Mouse (Mus musculus) heart, embryonic 12.5 days (tissue): ENCODE measurements around the gene Kcnk10. TPM values are rescaled to one million over a fixed set of nuclear protein-coding genes. Genes with fewer than 3 reads are reported as not detected.
"Not testable (repeated sequence)": the region's sequence is repeated elsewhere in the genome, so short reads cannot be mapped to it uniquely, and the experiment has no call there.

ENCODE experiments used
- ATAC-seq: fragments of 200-750 bp; cut with Nextera tagmentation; 2 replicates; pipeline ENCODE4 v1.8.0; 2017; ENCODE audit warnings: moderate TSS enrichment, moderate library complexity; ENCODE audit not compliant: insufficient number of reproducible peaks, low FRiP score
- H3K27ac ChIP-seq: fragments of 300-500 bp; sonication (generic); 2 replicates; pipeline ENCODE4 v1.5.1; 2016; ENCODE audit warnings: mild to moderate bottlenecking, moderate library complexity; ENCODE audit not compliant: poor library complexity, severe bottlenecking
- H3K27me3 ChIP-seq: fragments of 300-500 bp; sonication (generic); replicated peaks from 2 replicates; pipeline ENCODE4 v1.6.1; 2016; ENCODE audit warnings: mild to moderate bottlenecking, moderate library complexity
- H3K36me3 ChIP-seq: fragments of 300-500 bp; sonication (generic); 2 replicates; pipeline ENCODE4 v1.6.1; 2016; ENCODE audit warnings: mild to moderate bottlenecking, moderate library complexity
- H3K4me1 ChIP-seq: fragments of 300-500 bp; sonication (generic); replicated peaks from 2 replicates; pipeline ENCODE4 v1.6.1; 2016; ENCODE audit warnings: mild to moderate bottlenecking
- H3K4me2 ChIP-seq: fragments of 300-500 bp; sonication (generic); 2 replicates; pipeline ENCODE4 v1.6.1; 2016; ENCODE audit warnings: mild to moderate bottlenecking, moderate library complexity
- H3K4me3 ChIP-seq: fragments of 300-500 bp; sonication (generic); 2 replicates; pipeline ENCODE4 v1.5.1; 2016; ENCODE audit warnings: mild to moderate bottlenecking
- H3K9ac ChIP-seq: fragments of 300-500 bp; sonication (generic); 2 replicates; pipeline ENCODE4 v1.6.1; 2016; ENCODE audit warnings: mild to moderate bottlenecking, moderate library complexity
- H3K9me3 ChIP-seq: fragments of 300-500 bp; sonication (generic); replicated peaks from 2 replicates; pipeline ENCODE4 v1.6.1; 2016; ENCODE audit warnings: mild to moderate bottlenecking, moderate library complexity
- WGBS: fragments of 180-500 bp; shearing (Covaris S2); methylation state at CpG from one replicate; pipeline ENCODE4 v1.1.7; 2016; 5-methylcytosine and 5-hydroxymethylcytosine counted together
- polyA plus RNA-seq: library from polyadenylated mRNA; unstranded; fragments of >200 nt; fragmentation: Nextera tagmentation; extraction: Ambion mirVana; gene quantifications from 2 replicates; pipeline ENCODE4 v1.2.1, GENCODE M21; 2016

The Kcnk10 gene
- 0.37 and 0.46 TPM in 2 replicates for polyA plus RNA-seq

GRCm38 (mm10) chr12:98577861-98578360 is at the start of gene Kcnk10:
Gene Kcnk10 (minus strand): TSS chr12:98578310.
- no peak for ATAC-seq
- peak within 1 kb of the TSS; percentile 50 for H3K9ac ChIP-seq

GRCm38 (mm10) chr12:98627392-98628259 is 49.5 kb upstream of the Kcnk10 start, which contains the start of gene Spata7:
Gene Spata7 (plus strand): TSS chr12:98628157.
- peaks cover 4% of the 10 kb centered on the region; the same call in 1 of the 2 replicates for H3K4me1 ChIP-seq
- H3K36me3 ChIP-seq = peaks cover 4% of the 10 kb centered on the region; the same call in 1 of the 2 replicates
- H3K4me3 ChIP-seq = peak within 1 kb of the TSS; percentile 69
- 2% methylated on average over 32 of the region's 32 CpGs for WGBS
- H3K4me2 ChIP-seq = peak within 1 kb of the TSS; percentile 77
- peak within 1 kb of the TSS; percentile 81 for H3K9ac ChIP-seq
- no peak within 1 kb of the TSS for H3K27ac ChIP-seq
- ATAC-seq = peak; percentile 94
- 0 out of 2 replicates have a peak, but pooled peaks cover 7% of the 10 kb centered on the region for H3K9me3 ChIP-seq
- H3K27me3 ChIP-seq = no peaks in the 10 kb centered on the region

More at GRCm38 (mm10) chr12:98577861-98578360, at the start of gene Kcnk10:
- H3K4me1 ChIP-seq = peaks cover 10% of the 10 kb centered on the region; the same call in 1 of the 2 replicates
- H3K4me2 ChIP-seq = peak within 1 kb of the TSS; percentile 80
- peaks cover 56% of the 10 kb centered on the region for H3K27me3 ChIP-seq
- under 1% methylated on average over 22 of the region's 22 CpGs for WGBS
- no peaks in the 10 kb centered on the region for H3K9me3 ChIP-seq
- H3K27ac ChIP-seq = no peak within 1 kb of the TSS
- H3K36me3 ChIP-seq = no peaks in the 10 kb centered on the region
- H3K4me3 ChIP-seq = peak within 1 kb of the TSS; percentile 45

GRCm38 (mm10) chr12:98623266-98623665 is 45.2 kb upstream of the Kcnk10 start:
- not testable (repeated sequence) for H3K9me3 ChIP-seq, ATAC-seq, H3K36me3 ChIP-seq, H3K4me3 ChIP-seq, H3K9ac ChIP-seq, H3K27me3 ChIP-seq, H3K27ac ChIP-seq, H3K4me2 ChIP-seq, H3K4me1 ChIP-seq
- WGBS = 79% methylated on average over 10 of the region's 10 CpGs

GRCm38 (mm10) chr12:98620922-98621321 is 42.8 kb upstream of the Kcnk10 start:
- not testable (repeated sequence) for H3K4me1 ChIP-seq, H3K9me3 ChIP-seq, H3K4me3 ChIP-seq, H3K27ac ChIP-seq, H3K36me3 ChIP-seq, H3K4me2 ChIP-seq, ATAC-seq, H3K27me3 ChIP-seq, H3K9ac ChIP-seq
- 39% methylated on average over 6 of the region's 6 CpGs for WGBS

- H3K36me3 ChIP-seq = no peaks in the 10 kb centered on the region
- no peaks in the 10 kb centered on the region for H3K9me3 ChIP-seq
- WGBS = 75% methylated on average over 2 of the region's 2 CpGs
- no peaks in the 10 kb centered on the region for H3K4me1 ChIP-seq
- H3K27me3 ChIP-seq = no peaks in the 10 kb centered on the region
- ATAC-seq = no peak
- H3K27ac ChIP-seq = no peak overlapping the region
- no peak overlapping the region for H3K9ac ChIP-seq
- no peak overlapping the region for H3K4me3 ChIP-seq
- no peak overlapping the region for H3K4me2 ChIP-seq
These were observed 41.4 kb upstream of the Kcnk10 start for GRCm38 (mm10) chr12:98619496-98619895.

GRCm38 (mm10) chr12:98615746-98616145 is 37.6 kb upstream of the Kcnk10 start:
- H3K4me3 ChIP-seq = no peak overlapping the region
- ATAC-seq = no peak
- 72% methylated on average over 5 of the region's 5 CpGs for WGBS

GRCm38 (mm10) chr12:98614910-98615508 is 36.9 kb upstream of the Kcnk10 start:
- 77% methylated on average over 3 of the region's 3 CpGs for WGBS
- Histone ChIP-seq H3K4me1 (no peaks in the 10 kb centered on the region), H3K27me3 (no peaks in the 10 kb centered on the region), H3K36me3 (no peaks in the 10 kb centered on the region), H3K27ac (no peak overlapping the region), H3K4me2 (no peak overlapping the region), H3K9ac (no peak overlapping the region), H3K4me3 (no peak overlapping the region), H3K9me3 (no peaks in the 10 kb centered on the region)
- ATAC-seq = no peak

More at GRCm38 (mm10) chr12:98615746-98616145, 37.6 kb upstream of the Kcnk10 start:
- H3K4me2 ChIP-seq = no peak overlapping the region
- H3K36me3 ChIP-seq = no peaks in the 10 kb centered on the region
- H3K27ac ChIP-seq = no peak overlapping the region
- H3K9me3 ChIP-seq = no peaks in the 10 kb centered on the region
- no peak overlapping the region for H3K9ac ChIP-seq
- no peaks in the 10 kb centered on the region for H3K27me3 ChIP-seq
- H3K4me1 ChIP-seq = no peaks in the 10 kb centered on the region

- Histone ChIP-seq H3K27me3 (no peaks in the 10 kb centered on the region), H3K4me3 (no peak overlapping the region), H3K9me3 (no peaks in the 10 kb centered on the region), H3K4me2 (no peak overlapping the region), H3K9ac (no peak overlapping the region), H3K27ac (no peak overlapping the region), H3K4me1 (no peaks in the 10 kb centered on the region), H3K36me3 (no peaks in the 10 kb centered on the region)
- WGBS = 71% methylated on average over 3 of the region's 3 CpGs
- ATAC-seq = no peak
These were observed 32.2 kb upstream of the Kcnk10 start for GRCm38 (mm10) chr12:98610341-98610740.

GRCm38 (mm10) chr12:98606595-98607290 is 28.6 kb upstream of the Kcnk10 start:
- Histone ChIP-seq H3K4me3 (no peak overlapping the region), H3K27me3 (no peaks in the 10 kb centered on the region), H3K4me2 (no peak overlapping the region), H3K9ac (no peak overlapping the region), H3K36me3 (no peaks in the 10 kb centered on the region), H3K27ac (no peak overlapping the region), H3K9me3 (no peaks in the 10 kb centered on the region), H3K4me1 (no peaks in the 10 kb centered on the region)
- 64% methylated on average over 5 of the region's 5 CpGs for WGBS
- no peak for ATAC-seq

- Histone ChIP-seq H3K4me2 (no peak overlapping the region), H3K27ac (no peak overlapping the region), H3K4me1 (0 out of 2 replicates have a peak, but pooled peaks cover 2% of the 10 kb centered on the region), H3K9me3 (no peaks in the 10 kb centered on the region), H3K4me3 (no peak overlapping the region), H3K27me3 (no peaks in the 10 kb centered on the region), H3K36me3 (no peaks in the 10 kb centered on the region), H3K9ac (no peak overlapping the region)
- ATAC-seq = no peak
- 81% methylated on average over 1 of the region's 1 CpGs for WGBS
These were observed 27.2 kb upstream of the Kcnk10 start for GRCm38 (mm10) chr12:98605264-98605663.
